Mouse (Mus musculus) kidney, adult 2 months (tissue): Measurements from ENCODE around the gene Rhebl1. TPM values are rescaled to one million over a fixed set of nuclear protein-coding genes. Genes with fewer than 3 reads are reported as not detected.

Experiments
- DNase-seq: peaks from one replicate; pipeline ENCODE4 v3.0.0; 2021
- H3K27ac ChIP-seq: fragments of 200-500 bp; 2 replicates; pipeline ENCODE4 v1.5.1; 2012; ENCODE audit warnings: low read depth, low read length, control low read depth, inconsistent platforms; ENCODE audit not compliant: insufficient read depth
- H3K27me3 ChIP-seq: fragments of 200-500 bp; replicated peaks from 2 replicates; pipeline ENCODE4 v1.6.1; 2012; ENCODE audit warnings: mild to moderate bottlenecking, moderate library complexity, low read length, inconsistent platforms; ENCODE audit not compliant: control insufficient read depth, insufficient read depth
- H3K36me3 ChIP-seq: fragments of 200-500 bp; 2 replicates; pipeline ENCODE4 v1.6.1; 2012; ENCODE audit warnings: mild to moderate bottlenecking, moderate library complexity, low read length, inconsistent platforms; ENCODE audit not compliant: control insufficient read depth, insufficient read depth
- H3K4me1 ChIP-seq: fragments of 200-500 bp; 2 replicates; pipeline ENCODE4 v1.6.1; 2011; ENCODE audit warnings: low read length; ENCODE audit not compliant: control insufficient read depth, insufficient read depth
- H3K4me3 ChIP-seq: fragments of 200-500 bp; 2 replicates; pipeline ENCODE4 v1.5.1; 2011; ENCODE audit warnings: mild to moderate bottlenecking, low read depth, low read length, control low read depth; ENCODE audit not compliant: insufficient read depth
- CTCF ChIP-seq: fragments of 200-500 bp; conservative IDR thresholded peaks from 2 replicates; pipeline ENCODE4 v1.5.1; 2011; ENCODE audit warnings: low read depth, mild to moderate bottlenecking, control low read depth, low read length, moderate library complexity, mixed read lengths; ENCODE audit not compliant: insufficient read depth, insufficient read length
- POLR2A ChIP-seq: fragments of 200-500 bp; IDR thresholded peaks from one replicate; pipeline ENCODE4 v1.6.1; 2011; ENCODE audit warnings: low read depth, low read length, control low read depth
- WGBS: fragments of 180-500 bp; shearing (Covaris S2); methylation state at CpG from one replicate; pipeline ENCODE4 v1.1.7; 2018; 5-methylcytosine and 5-hydroxymethylcytosine counted together
- polyA plus RNA-seq: library from polyadenylated mRNA; depleted of rRNA; stranded (reverse); fragments of >200 nt; gene quantifications from 2 replicates; pipeline ENCODE4 v1.2.3, GENCODE M21; 2012

The Rhebl1 gene
- polyA plus RNA-seq, 1 experiment, result 7.1 TPM

GRCm38 (mm10) chr15:98861701-98862410 lies 32.5 kb downstream of the Rhebl1 start:
- TF ChIP-seq POLR2A (no peak), CTCF (no peak)
- H3K27me3 ChIP-seq, result no peaks in the 10 kb centered on the region
- no peak overlapping the region for H3K27ac ChIP-seq
- DNase-seq, result no peak
- peaks cover 16% of the 10 kb centered on the region for H3K36me3 ChIP-seq
- H3K4me1 ChIP-seq, result no peaks in the 10 kb centered on the region
- WGBS, result 84% methylated on average over 21 of the region's 21 CpGs
- no peak overlapping the region for H3K4me3 ChIP-seq

- no peak for TF ChIP-seq CTCF
- no peak for TF ChIP-seq POLR2A
- Histone ChIP-seq H3K4me3 (no peak overlapping the region), H3K27me3 (no peaks in the 10 kb centered on the region), H3K36me3 (peaks cover 16% of the 10 kb centered on the region), H3K27ac (no peak overlapping the region), H3K4me1 (no peaks in the 10 kb centered on the region)
- 93% methylated on average over 18 of the region's 18 CpGs for WGBS
- no peak for DNase-seq
Measured at GRCm38 (mm10) chr15:98860921-98861320, 33.4 kb downstream of the Rhebl1 start.

- H3K27ac ChIP-seq, result no peak overlapping the region
- TF ChIP-seq CTCF (no peak), POLR2A (no peak)
- no peak for DNase-seq
- peaks cover 12% of the 10 kb centered on the region for H3K36me3 ChIP-seq
- H3K4me3 ChIP-seq, result no peak overlapping the region
- no peaks in the 10 kb centered on the region for H3K4me1 ChIP-seq
- H3K27me3 ChIP-seq, result no peaks in the 10 kb centered on the region
- 68% methylated on average over 9 of the region's 9 CpGs for WGBS
Measured at GRCm38 (mm10) chr15:98859319-98860043, 34.9 kb downstream of the Rhebl1 start.

- 93% methylated on average over 16 of the region's 16 CpGs for WGBS
- no peak overlapping the region for H3K4me3 ChIP-seq
- H3K27ac ChIP-seq, result no peak overlapping the region
- no peak for DNase-seq
- no peaks in the 10 kb centered on the region for H3K27me3 ChIP-seq
- TF ChIP-seq POLR2A (no peak), CTCF (no peak)
- peaks cover 11% of the 10 kb centered on the region for H3K36me3 ChIP-seq
- no peaks in the 10 kb centered on the region for H3K4me1 ChIP-seq
Measured at GRCm38 (mm10) chr15:98854214-98854613, 40.1 kb downstream of the Rhebl1 start.

- 92% methylated on average over 28 of the region's 28 CpGs for WGBS
- Histone ChIP-seq H3K4me3 (no peak overlapping the region), H3K4me1 (no peaks in the 10 kb centered on the region), H3K27ac (no peak overlapping the region), H3K27me3 (no peaks in the 10 kb centered on the region), H3K36me3 (peaks cover 11% of the 10 kb centered on the region)
- no peak for TF ChIP-seq CTCF
- no peak for DNase-seq
Measured at GRCm38 (mm10) chr15:98853161-98853937, 41.0 kb downstream of the Rhebl1 start.

GRCm38 (mm10) chr15:98852733-98853132 lies 41.6 kb downstream of the Rhebl1 start:
- DNase-seq, result no peak
- Histone ChIP-seq H3K36me3 (peaks cover 11% of the 10 kb centered on the region), H3K27me3 (no peaks in the 10 kb centered on the region), H3K27ac (no peak overlapping the region), H3K4me3 (no peak overlapping the region), H3K4me1 (no peaks in the 10 kb centered on the region)
- no peak for TF ChIP-seq POLR2A
- TF ChIP-seq CTCF, result no peak
- WGBS, result 83% methylated on average over 9 of the region's 9 CpGs

- peaks cover 9% of the 10 kb centered on the region for H3K36me3 ChIP-seq
- no peak overlapping the region for H3K4me3 ChIP-seq
- H3K27me3 ChIP-seq, result no peaks in the 10 kb centered on the region
- 95% methylated on average over 9 of the region's 9 CpGs for WGBS
- H3K4me1 ChIP-seq, result no peaks in the 10 kb centered on the region
- DNase-seq, result no peak
- no peak for TF ChIP-seq POLR2A
- TF ChIP-seq CTCF, result no peak
- H3K27ac ChIP-seq, result no peak overlapping the region
Measured at GRCm38 (mm10) chr15:98852071-98852470, 42.3 kb downstream of the Rhebl1 start.
